Mouse (Mus musculus) retina, postnatal 1 day (tissue): Measurements from ENCODE around the gene Hephl1.
A peak's percentile ranks its signal among the peaks of the same experiment; 100 is the strongest.
"Not testable (repeated sequence)": the region's sequence is repeated elsewhere in the genome, so short reads cannot be mapped to it uniquely, and the experiment has no call there.

Experiments used
- DNase-seq: peaks from one replicate; pipeline ENCODE4 v3.0.0-alpha.2; 2012

The Hephl1 gene

DNA sequence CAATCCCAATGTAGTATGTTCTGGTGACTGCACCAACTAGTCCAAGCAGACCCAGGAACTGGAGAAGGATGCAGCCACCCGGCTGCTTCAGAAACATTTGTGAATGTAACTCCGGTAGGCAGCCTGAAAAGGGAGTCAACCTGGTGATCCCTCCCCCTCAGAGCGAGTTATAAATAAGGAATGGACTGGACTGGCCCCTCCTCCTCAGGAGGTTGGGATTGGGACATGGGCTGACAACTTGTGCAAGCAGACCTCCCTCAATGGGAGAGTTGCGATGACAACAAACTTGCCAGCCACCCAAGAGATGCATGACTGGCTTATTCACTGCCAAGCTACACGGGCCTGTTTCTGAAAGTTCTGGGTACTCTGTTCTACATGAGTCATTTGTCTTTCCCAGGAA lies at the start of gene Hephl1:
Hephl1 (minus strand) TSS at position 101 of the 400 bp plus-strand sequence.
- DNase-seq = no peak

DNA sequence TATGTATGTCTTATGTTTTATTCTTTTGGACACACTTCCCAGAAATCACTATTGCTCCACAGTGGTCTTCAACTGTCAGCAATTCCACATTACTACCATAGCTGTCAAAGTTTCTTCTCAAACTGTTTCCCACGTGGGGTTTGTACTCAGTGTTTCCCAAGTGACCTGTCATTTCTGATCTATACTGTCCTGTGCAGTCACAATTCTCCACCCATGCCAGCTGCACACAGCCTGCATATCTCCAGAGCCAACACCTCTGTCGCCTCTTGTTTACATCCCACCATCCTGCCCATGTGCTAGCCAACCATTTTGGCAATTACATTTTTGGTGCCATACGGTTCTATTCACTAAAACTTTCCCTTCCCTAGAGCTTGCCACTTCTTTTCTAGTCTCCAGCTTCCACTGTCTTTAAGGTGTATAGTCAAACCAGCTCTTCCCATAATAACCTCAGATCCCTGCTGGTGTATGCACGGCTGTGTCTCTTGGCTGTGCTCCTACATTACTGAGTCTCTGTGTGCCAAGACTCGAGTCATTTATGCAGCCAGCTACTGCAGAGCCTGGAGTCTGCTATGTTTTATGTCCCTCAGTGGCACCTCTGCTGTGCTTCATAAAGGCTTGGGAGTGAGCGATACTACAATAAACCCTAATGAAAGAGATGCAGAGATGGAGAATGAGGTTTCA lies 37.5 kb upstream of the Hephl1 start:
- DNase-seq = no peak

DNA sequence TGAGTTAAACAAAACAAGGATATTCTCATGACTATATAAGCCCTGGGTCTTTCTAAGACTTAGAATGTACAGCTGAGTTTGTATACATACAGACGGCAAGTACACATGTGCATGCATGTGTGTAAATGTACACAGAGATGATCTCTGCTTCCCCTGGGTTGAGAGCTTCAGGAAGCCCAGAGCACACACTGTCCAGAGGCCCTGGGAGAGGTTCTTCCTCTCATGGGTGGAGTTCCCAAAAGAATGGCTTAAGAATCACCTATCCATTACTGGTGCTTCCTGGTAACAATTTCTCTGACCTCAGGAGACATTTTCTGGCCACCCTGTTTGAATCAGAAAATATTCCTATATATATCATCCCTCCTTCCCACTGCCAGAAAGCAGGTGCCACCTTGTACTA lies 28.6 kb upstream of the Hephl1 start:
- no peak for DNase-seq

DNA sequence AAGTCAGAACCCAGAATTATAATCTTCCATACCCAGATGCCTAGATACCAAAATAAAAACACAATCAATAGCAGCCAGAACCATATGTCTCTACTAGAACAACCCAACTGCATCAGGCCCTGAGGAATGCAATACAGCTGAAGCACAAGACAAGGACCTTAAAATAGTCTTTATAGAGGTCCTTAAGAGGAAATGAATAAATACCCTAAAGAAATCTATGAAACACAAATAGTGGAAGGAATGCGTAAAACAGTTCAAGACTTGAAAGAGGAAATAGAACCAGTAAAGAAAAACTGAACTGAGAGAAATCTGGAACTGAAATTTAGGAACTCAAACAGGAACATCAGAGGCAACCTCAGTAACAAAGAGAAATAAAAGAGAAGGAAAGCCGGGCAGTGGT lies 14.0 kb upstream of the Hephl1 start:
- DNase-seq = no peak

DNA sequence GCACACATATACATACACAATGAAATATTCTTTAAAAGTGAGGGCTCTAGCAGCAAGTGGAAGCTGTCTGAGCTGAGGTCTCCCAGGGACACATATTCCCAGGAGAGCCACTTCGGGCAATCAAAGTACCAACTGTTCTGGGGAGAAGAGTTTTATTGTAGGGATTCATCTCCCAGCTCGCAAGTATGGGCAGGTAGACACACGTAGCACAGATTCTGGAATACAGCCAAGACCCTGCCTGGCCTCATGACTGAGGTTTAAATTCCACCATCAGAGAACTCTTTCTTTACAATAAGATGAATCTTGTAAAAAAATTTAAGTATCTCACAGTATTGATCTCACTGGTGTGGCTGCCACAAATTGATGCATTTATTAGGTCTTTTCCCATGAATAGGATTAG lies 10.5 kb upstream of the Hephl1 start:
- DNase-seq = no peak

DNA sequence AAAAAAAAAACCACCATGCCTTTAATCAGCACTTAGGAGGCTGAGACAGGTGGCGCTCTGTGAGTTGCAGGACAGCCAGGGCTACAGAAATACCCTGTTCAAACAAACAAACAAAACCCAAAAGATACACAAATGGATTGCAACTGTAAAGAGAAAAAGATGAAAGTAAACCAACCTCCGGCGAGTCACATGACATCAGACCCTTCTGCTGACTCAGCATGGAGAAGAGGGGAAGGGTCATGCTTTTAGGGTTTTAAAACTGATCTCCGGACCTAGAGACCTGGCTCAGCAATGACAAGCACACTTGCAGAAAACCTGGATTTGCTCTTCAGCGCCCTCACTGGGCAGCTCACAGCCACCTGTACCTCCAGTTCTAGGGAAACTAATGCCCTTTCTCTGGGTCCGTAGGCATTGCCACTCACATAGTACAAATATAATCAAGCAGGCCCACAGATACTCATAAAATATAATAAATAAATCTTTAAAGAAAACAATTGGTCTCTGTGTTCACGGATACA lies 9.0 kb upstream of the Hephl1 start:
- no peak for DNase-seq

DNA sequence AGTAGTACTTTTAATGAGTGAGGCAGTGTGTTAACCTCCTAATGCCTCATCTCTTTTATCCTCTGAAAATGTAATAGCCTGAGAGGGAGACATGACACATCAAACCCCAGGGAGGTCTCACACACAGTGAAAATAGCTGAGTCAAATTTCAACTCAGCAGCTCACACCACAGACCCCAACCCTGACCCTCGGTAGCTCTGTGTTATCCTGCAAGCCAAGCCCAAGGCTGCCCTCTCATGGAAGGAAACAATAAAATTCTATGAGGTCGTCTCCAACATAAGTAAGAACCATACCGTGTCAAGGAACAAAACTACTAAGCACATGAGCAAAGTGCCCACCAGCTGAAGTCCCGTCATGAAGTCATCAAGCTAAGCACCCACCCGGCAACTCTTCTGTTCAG lies 8.3 kb upstream of the Hephl1 start:
- DNase-seq = peak; percentile 13

DNA sequence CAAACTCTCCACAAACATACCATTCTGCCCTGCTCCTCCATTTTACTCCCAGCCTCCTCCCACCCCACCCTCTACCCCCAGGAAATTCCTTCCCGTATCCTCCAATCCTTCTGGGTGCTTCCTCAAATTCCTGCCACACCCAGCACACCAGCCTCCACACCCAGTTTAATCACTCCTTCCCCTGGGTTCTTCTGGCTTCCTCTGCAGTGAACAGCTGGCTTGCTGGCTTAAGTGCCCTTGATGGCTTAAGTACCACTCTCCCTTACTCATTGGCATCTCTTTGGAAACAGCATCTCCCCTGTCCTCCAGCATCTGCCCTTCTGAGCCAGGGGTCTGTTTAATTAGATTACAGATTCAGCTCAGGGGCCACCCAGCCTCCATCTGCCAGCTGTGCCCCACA lies 7.6 kb upstream of the Hephl1 start:
- DNase-seq = peak; percentile 58

DNA sequence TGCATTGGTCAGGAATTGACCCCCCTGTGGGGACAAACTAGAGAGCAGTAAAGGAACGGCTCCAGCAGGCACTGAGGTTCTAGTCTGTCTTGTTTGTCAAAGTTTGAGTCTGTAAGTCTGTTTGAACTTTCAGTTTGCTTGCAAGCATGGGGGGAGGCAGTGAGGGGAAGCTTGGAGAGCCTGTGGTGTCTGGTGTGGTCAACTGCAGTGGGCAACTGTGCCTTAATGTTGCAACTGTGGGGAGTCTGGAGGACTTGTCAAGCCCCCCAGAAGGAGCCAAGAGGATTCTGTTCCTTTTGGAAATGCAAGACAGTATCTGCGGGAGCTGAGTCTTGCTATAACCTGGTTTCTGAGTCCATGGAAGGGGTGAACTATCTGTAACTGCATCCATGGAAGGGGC lies 4.3 kb upstream of the Hephl1 start:
- DNase-seq = no peak

DNA sequence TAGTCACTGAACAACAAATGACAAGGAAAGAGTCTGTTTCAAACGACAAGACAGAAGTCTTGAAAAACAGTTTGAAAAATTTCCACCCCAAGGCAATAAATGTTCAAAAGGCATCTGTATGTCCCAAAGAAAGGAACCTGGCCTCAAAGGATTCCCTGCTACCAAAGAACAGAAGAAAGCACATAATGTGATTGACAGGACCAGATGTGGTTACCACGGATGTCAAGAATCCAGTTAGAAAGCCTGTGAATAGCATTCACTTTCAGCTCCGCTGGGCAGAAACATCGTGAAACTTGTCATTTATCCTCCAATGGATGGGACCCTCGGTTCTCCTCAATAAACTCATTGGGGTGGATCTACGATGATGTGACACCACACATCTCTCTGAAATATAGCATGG lies 2.2 kb upstream of the Hephl1 start:
- DNase-seq = no peak

DNA sequence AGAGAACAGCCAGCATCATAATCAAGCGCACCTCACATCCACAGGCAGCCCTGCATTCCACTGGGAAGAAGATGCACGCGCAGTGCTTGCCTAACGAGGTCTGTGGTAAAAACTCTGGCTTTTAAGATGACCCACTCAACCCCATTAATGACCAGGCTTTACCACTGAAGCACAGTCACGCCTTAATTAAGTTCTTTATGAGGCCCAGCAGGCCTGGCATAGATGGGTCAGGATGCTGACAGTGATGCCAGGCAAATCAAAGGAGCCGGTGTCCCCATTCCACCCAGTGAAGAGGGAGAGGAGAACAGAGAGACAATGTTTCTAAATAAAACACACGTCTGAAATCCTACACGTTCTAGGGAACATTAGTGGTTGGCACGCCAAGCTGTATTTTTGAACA lies 3.8 kb downstream of the Hephl1 start:
- DNase-seq = peak; percentile 57

DNA sequence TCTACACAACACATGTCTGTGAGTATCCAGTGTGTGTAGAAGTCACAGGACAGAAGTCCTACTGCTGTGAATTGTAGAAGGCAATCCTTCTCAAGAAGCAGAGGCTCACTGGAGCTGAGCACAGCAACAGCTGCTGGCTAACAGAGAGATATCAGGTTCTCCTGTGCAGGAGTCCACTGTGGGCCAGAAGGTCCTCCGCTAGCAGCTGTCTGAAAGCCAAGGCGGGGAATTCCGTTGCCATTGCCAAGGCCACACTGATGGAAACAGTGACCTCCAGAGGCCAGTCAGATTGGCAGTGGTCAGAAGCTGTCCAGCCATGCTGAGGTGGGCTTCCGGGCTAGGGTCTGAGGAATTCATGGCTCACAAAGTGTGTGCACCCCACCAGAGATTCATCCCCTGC lies 6.8 kb downstream of the Hephl1 start:
- DNase-seq = no peak

DNA sequence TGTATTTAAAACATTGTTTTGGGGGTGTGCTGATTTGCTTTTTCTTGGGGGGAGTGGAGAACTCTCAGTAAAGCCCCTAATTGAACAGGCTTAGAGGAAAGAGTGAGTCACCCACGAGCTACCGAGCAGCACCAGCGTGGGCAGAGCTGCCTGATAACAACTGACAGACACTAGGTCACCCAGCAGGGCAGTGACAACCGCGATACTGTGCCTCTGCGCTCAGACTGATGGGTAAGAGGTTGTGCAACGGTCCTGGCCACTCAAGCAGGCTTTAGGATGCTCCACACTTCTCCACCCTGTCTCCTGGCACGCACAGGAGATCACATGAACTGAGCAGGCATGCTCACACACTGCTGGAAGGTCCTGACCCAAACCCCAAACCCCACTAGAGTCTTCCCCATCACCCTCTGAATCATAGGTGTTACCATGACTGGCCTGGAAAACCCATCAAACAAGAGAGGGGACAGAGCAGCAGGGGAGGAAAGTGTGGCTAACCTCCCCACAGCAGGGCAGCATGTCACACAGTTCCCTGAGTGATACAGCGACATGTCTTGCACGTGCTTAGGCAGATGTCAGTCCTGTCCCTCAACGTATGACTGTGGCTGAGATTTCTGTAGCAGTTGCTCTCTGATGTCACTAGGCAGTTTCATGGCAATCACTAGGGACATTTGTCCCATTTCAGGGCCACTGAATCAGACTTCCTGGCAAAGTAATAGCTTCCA lies 8.2 kb downstream of the Hephl1 start:
- DNase-seq = no peak

DNA sequence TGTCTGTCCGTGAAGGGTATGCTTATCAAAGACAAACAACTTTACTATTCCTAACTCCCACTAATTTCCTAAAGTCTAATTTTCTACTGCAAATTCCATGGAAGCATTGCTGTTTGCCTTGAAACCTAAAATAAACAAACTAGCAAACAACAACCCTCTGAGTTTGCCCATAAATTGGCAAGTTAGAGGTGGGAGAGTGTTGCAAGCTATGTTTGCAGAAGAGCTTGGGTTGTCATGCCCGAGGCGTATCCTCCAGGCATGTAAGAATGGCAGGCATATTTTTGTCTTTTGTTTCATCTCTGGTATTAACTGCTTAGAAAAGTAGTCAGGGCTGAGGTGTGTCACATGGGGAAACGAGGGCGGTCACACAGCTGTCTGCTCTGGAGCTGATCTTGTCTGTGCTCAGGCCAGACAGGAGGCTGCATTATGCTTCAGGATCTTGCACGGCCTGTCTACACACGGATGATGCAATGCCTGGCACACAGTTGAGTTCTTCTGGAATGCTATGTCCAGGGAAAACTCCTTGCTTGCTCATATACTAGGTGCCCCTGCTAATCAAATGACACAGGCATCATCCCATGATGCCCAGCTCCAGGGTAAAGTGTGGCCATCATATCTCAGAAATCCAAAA lies 10.3 kb downstream of the Hephl1 start:
- DNase-seq = no peak

DNA sequence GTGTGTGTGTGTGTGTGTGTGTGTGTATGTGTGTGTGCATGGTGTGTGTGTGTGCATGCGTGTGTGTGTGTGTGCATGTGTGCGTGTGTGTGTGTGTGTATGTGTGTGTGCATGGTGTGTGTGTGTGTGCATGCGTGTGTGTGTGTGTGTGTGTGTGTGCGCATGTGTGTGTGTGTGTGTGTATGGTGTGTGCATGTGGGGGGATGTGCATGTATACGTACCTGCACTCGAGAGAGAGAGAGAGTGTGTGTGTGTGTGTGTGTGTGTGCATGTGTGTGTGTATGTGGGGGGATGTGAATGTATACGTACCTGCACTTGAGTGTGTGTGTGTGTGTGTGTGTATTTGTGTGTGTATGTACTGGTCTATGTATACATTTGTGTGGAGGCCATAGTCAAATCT lies 13.5 kb downstream of the Hephl1 start:
- DNase-seq = not testable (repeated sequence)

DNA sequence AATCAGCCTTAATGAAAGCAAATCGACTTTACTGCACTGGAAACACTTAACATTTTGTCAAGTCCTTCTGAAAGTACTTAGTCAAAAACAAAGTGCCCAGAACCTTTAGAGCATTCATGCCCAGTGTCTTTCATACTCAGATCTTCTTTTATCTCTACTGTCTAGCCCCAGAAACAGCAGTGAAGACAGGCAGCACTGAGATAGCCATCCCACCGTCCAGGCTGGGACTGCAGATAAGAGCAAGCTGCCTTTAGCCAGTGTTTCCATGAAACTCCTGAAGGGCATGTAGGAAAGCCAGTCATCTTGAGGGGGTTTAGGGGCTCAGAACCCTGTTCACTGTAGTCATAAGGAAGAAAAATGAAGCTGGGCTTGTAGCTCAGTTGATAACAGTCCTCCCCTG lies 14.7 kb downstream of the Hephl1 start:
- DNase-seq = no peak

DNA sequence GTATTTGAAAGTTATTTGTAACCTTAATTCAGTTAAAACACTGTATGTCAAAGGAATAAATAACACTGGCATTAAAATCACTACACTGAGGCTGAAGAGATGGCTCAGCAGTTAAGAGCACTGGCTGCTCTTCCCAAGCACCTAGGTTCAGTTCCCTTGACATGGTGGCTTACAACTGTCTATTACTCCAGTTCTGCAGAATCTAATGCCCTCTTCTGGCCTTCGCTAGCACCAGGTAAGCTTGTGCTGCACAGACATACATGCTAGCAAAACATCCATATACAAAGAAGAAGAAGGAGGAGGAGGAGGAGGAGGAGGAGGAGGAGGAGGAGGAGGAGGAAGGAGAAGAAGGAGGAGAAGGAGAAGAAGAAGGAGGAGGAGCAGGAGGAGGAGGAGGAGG lies 15.7 kb downstream of the Hephl1 start:
- DNase-seq = no peak

DNA sequence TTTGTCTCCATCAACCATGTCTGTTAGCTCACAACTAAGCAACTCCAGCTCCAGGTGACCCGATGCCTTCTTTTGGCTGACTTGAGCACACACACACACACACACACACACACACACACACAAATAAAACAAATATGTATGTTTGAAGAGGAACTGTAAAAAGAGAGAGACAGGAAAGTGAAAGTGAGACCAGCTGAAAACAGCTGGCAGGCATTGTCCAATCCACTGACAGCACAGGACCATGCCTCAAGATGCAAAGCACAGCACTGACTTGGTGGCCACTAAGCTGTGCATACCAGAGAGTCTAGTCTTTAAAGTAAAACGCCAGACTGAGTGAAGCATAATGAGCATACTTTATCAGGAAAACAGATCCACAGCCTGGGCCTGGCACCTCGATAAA lies 16.7 kb downstream of the Hephl1 start:
- no peak for DNase-seq

DNA sequence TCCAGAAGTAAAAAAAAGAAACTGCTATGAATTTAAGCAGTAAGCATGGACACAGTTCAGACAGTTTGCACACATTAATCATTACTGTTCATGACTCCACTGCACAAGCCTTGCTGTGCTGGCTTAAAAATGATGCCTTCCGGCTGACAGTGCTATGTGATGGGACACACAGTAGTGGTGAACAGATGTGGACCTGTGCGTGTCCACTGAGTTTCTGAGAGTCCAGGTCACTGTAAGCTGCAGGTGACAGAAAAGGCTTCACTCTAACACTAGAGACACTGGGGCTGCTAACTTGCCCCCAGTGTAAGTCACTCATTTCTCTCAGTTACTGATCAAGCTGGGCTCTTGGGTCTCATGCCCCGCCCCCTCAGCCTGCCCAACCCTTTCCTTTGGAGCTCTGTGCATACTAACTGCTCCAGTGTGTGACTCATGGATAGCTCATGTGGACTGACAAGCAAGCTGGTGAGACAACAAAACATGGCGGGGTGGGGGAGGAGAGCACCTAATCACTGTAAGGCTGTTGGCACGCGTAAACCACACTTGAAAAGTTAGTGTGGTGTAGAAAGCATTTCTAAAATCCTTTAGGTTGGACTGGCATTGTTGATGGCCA lies 43.1 kb downstream of the Hephl1 start:
- peak; percentile 12 for DNase-seq

DNA sequence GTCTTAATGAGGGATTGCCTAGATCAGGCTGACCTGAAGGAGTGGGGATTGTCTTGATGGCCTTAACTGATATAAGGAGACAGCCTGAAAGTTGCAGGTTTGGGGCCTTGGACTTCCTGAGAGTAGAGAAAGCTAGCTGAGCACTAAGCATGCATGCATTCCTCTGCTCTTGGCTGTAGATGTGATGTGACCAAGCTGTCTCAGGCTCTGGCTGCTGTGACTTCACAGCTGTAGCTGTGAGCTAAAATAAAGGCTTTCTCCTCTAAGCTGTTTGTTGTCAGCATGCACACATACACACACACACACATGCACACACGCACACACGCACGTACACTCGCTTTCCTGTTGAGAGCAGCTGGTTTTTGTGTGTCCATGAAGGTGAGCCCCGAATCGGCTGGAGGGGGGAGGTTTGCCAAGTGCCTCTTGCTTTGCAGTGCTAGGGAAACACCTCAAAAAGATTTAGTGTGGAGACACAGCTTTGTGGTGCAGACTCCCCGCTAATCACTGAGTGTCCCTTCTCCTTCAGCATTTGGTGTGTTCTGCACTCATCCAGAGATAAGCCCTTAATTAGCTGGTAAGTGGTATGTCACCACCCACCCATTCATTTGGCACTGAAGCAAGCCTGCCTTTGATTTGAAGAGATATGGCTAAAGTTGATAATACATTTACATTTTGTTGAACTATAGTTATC lies 43.8 kb downstream of the Hephl1 start:
- peak; percentile 24 for DNase-seq

DNA sequence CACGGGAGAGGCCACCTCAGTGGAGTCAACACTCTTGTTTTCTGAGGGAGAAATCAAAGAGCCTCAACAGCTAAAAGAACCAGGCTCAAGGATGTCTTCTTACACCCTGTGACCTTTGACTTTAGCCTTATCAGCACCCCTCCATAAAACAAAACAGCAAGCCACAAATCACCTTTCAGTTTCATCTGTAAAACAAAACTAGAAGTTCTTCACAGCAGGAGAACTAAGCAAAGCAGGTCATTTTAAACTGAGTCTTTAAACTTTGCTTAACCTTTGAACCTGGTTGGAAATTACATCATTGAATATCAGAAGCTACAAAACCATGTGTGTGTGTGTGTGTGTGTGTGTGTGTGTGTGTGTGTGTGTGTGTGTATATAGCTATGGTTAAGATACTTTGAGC lies 47.7 kb downstream of the Hephl1 start:
- DNase-seq = no peak

DNA sequence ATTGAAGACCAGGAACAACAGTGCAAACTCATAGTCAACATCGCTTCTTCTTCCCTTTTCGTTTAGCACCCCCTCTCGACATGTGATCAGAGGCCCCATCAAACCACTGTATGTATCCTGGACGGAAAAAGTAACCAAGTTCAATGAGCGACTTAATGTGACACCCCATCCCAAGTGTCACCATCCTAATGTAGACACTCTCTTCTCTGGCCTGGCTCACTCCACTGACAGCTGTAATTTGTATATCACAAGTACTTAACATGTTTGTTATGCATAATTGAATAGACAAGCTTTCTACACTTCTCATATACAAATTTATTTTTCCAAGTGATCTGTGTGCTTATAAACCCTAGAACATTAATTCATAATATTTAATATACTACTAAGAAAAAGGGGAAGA lies 51.1 kb downstream of the Hephl1 start:
- no peak for DNase-seq

DNA sequence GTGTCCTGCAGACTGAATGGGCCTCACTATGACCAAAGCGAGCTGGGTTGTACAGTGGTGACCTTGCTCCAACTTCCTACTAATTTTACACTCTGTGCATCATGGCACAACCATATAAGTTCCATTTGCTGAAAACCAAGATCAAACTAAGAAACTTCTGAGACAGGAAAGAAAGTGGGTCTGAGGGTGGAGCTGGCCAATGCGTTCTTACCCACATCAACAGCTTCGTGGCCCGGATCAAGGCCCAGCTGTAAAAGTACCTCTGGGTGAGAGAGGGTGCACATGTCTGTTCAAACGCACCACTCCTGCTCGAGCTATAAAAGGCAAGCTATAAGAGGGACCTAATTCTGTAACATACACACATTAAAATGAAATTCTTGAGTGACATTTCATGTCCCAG lies 51.9 kb downstream of the Hephl1 start:
- no peak for DNase-seq
